Mouse (Mus musculus) adrenal gland, postnatal 4 days (tissue): Measurements from ENCODE around the gene Cmtm1. TPM values are rescaled to one million over a fixed set of nuclear protein-coding genes. Genes with fewer than 3 reads are reported as not detected.

ENCODE experiments used
- DNase-seq, 2 experiments: peaks; one replicate each; pipeline ENCODE4 v3.0.0; 2021 to 2022; ENCODE audit warnings: low spot score in 2 of 2, mixed read lengths in 2 of 2
- long read RNA-seq, 2 experiments: library from polyadenylated mRNA; stranded (forward); transcript quantifications; one replicate each; pipeline ENCODE4 v2.0.0; 2021
- total RNA-seq, 2 experiments: library from RNA; stranded (reverse); gene quantifications; 2 replicates each; pipeline ENCODE4 v1.2.3; 2021

The Cmtm1 gene
- not detected for total RNA-seq
- long read RNA-seq, experiment 1 = 0 reads
- long read RNA-seq, experiment 2 = 0 reads

DNA sequence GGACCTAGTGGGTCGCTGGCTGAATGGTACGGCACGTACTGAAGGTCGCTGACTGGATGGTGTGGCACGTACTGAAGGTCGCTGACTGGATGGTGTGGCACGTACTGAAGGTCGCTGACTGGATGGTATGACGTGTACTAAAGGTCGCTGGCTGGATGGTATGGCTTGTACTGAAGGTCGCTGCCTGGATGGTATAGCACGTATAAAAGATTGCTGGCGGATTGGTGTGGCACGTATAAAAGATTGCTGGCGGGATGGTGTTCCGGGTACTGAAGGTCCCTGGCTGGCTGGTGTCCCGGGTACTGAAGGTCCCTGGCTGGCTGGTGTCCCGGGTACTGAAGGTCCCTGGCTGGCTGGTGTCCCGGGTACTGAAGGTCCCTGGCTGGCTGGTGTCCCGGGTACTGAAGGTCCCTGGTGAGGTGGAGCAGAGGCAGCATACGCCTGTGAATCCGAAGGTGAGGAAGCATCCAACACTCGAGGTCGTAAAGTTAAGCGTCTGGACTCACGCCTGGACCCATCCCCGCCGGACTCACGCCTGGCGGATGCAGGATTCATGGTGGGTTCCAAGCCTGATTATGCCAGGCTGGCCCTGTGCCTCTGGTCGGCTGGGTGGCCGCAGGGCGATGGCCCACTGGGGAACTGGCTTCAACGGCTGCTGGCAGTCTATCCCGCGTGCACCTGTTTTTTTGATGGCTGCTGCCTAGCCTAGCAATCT lies at the start of gene Cmtm1, which contains the start of gene Gm45711:
Gene Cmtm1 (minus strand): TSS at position 705 of the 715 bp plus-strand sequence.
Gene Gm45711 (minus strand): TSS at position 641 of the 715 bp plus-strand sequence.
- DNase-seq = peak in 1 of 2 experiments; percentile 48

DNA sequence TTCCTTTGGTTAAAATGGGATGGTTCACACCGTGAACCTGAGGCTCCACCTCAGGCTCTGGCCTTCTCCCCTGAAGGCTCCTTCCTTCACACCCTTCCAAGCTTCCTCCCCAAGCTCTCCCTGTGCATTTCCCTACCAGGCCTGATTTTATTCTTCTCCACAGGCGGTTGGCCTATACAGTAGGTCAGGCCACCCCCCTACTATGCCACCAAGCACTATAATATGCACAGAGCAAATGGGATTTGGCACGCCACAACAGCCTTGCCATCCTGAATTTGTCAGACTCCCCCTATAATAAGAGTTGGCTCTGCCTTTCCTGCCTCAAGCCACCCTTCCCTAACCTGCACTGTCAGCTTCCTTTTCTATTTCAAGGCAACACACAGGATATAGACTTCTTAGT lies 48.7 kb upstream of the Cmtm1 start:
- no peak for DNase-seq

DNA sequence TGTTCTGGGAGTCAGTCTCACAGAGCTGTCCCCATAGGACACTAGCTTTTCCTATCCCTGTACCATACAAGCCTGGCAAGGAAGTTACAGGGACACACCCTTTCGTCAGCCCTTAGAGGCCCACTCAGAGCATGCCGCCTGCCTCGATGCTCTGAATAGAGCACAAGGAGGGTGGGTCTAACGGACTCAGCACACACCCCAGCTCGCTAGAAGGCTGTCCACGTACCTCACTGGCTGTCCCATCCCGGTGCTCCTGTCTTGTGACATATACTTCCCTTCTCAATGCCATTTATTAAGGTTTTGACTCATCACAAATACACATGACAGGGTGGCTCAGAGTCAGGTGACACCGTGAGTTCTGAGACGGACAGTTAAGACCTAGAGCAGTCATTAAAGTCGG lies 44.6 kb upstream of the Cmtm1 start:
- no peak for DNase-seq

DNA sequence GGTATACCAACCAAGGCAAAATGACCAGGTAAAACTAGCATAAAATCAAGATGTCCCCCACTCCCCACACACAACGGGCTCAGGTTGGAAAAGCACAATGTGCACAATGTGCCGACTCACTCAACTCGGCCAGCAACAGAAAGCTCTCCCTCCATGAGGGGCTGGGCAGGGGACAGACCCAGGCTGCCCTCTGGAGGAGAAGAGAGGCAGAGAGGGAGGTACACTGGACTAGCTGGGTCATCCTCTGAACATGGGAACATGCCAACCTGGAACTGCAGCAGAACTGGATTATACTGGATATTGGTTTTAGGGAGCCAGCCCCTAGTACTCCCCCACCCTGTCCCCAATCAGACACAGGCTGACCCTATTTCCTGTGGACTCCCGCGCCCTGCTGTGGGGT lies 43.2 kb upstream of the Cmtm1 start:
- no peak for DNase-seq

GRCm38 (mm10) chr8:104350047-104350446 lies 40.1 kb upstream of the Cmtm1 start:
- DNase-seq = no peak

DNA sequence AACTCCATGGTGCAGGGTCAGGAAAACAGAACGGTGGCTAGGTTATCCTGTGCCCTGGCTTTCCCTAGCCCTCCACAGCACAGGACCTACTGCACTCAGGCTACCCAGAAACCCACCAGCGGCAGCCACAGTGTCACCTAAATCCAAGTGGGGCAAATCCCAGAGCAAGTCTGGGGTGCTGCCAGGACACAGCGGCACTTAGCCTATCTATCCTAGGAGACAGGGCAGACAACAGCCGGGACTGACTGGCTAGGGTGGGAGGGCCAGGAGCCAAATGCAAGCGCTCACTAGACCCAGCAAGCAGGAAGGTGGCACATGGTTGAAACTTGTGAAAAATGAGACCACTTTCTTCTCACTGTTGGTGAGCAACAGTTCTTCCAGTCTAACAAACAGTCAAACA lies 39.0 kb upstream of the Cmtm1 start:
- no peak for DNase-seq

DNA sequence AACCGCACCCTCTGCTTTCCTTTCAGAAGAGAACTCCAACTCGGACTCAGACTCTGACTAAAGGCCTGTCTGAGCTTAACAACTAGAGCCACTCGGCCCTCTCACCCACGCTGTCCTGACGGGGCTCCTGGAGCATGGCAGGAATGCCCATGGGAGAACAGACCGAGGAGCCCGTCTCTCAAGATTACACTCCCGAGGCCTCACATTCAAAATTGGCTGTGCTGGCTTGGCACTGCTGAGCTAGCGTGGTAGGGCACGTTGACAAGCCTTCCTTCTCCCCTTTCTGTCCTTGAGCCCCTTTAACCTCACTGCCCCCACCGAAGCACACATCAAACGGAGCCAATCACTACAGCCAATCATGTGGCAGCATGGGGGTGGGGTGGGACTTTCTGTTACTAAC lies 36.8 kb upstream of the Cmtm1 start:
- DNase-seq = no peak

GRCm38 (mm10) chr8:104344622-104345021 lies 34.7 kb upstream of the Cmtm1 start:
- DNase-seq = no peak

GRCm38 (mm10) chr8:104343957-104344356 lies 34.0 kb upstream of the Cmtm1 start:
- peak; percentile 62 to 75 for DNase-seq

DNA sequence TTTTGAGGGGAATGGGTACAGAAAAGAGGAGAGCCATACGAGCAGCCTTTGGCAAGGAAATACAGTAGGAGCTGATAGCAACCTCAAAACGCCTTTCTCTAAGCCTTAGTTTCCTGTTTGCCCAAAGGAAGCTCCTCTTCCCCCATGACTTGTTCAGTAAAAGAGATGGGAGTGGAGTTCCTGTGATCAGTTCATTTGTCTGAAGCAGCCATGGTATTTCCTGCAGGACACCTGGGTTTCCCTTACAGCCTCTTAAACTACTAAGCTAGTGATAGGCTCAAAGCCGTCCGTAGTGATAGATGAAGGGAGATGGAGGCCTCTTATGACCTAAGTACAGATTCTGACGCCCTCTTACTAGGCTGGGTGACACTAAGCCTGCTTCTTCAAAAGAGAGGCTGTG lies 32.5 kb upstream of the Cmtm1 start:
- DNase-seq = no peak

GRCm38 (mm10) chr8:104341678-104342077 lies 31.7 kb upstream of the Cmtm1 start:
- no peak for DNase-seq

DNA sequence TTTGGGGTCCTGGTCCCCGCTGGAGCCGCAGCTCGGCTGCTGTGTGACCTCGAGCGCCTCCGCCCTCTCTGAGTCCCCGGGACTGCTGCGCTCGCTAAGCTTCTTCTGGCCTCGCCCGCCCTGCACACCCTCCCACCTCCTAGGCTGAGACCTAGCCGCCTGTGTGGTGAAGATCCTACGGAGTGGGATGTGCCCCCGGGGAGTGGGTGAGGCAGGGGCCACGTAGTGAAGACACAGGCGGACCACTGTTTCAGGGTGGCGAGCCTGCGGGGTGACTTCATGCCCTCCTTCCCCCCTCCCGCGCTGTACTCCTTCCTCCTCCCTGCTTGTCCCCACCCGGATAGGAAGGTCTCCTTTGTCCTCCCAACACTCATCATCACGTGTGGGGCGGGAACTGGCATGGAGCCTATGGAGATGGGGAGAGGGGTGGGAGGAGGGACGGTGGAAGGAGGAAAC lies 31.2 kb upstream of the Cmtm1 start:
- DNase-seq = peak; percentile 45 to 63

DNA sequence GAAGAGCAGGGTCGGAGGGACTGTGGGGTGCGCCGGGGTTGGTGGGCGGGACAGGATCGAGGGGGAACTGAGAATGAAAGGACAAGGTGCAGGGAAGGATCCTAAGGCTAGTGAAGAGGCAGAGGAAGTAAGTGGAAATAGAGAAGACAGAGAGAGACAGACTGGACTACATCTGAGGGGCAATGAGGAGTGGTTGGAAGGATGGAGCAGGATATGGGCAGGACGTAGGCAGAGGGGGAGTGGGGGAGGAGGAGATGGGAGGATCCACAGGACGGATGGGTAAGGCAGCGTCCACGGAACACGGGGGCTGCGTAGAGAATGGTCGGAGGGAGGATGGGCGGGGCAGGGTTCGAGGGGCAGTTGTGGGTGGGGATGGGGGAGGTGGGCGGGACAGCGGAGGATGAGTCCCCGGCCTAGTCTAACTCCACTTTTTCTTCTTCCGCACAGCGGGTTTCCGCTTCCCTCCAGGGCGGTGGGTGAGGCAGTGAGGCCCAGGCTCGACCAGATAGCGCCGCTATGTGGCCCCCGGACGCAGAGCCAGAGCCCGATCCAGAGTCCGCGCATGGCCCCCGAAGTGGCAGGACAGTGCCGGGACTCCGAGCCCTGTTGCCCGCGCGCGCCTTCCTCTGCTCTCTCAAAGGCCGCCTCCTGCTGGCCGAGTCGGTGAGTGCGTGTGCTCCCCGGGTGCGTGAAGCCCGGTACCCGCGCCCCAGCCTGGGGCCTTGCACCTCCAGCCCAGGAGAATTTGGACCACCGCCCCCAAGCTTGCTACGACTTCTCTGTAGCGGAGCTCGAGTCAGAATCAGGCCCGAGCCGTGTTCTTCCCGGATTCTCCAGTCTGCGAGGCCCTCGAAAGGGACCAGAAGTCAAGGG lies 30.5 kb upstream of the Cmtm1 start:
- DNase-seq = peak; percentile 61 to 70

- no peak for DNase-seq
These were observed 30.0 kb upstream of the Cmtm1 start for GRCm38 (mm10) chr8:104339983-104340232.

GRCm38 (mm10) chr8:104339229-104339982 lies 29.5 kb upstream of the Cmtm1 start, which contains the start of gene Cmtm3:
Gene Cmtm3 (plus strand): TSS chr8:104339410.
- no peak for DNase-seq

DNA sequence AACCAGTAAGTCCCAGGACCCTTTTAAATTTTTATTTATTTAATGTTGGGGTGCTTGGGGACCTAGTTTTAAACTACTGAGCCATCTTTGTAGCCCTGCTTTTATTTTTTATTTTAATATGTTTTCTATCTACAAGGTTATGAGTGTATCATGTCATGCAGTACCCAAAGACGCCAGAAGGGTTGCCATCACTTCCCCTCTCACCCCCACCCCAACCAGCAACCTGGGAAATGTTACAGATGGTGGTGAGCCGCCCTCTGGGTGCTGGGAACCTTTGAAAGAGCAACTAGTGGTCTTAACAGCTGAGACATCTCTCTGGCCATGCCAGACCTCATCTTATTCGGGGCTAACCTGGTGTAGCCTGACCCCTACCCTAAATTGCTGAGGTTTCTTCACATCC lies 27.9 kb upstream of the Cmtm1 start:
- DNase-seq = no peak

GRCm38 (mm10) chr8:104336806-104337205 lies 26.9 kb upstream of the Cmtm1 start:
- DNase-seq = no peak

- no peak for DNase-seq
These were observed 24.3 kb upstream of the Cmtm1 start for GRCm38 (mm10) chr8:104334196-104334595.

GRCm38 (mm10) chr8:104333786-104334185 lies 23.8 kb upstream of the Cmtm1 start:
- no peak for DNase-seq

- DNase-seq = no peak
These were observed 23.0 kb upstream of the Cmtm1 start for GRCm38 (mm10) chr8:104332665-104333631.
